Mouse (Mus musculus): ENCODE results near the gene Tmc5. TPM values are rescaled to one million over a fixed set of nuclear protein-coding genes. Genes with fewer than 3 reads are reported as not detected.

The Tmc5 gene
- total and polyA plus RNA-seq, 2 experiments from 2014 or later: 0.22 to 0.66 TPM

GRCm38 (mm10) chr7:118650891-118651290, 53.8 kb downstream of the Tmc5 start:
- Histone ChIP-seq H3K27me3 (ENCODE audit: insufficient read depth, low read length) (no peaks in the 10 kb centered on the region), H3K4me3 (ENCODE audit: low read depth, low read length) (no peak overlapping the region), H3K4me2 (ENCODE audit: low read depth, low read length, poor library complexity, severe bottlenecking) (no peak overlapping the region), H3K9ac (replicated peaks; ENCODE audit: low read length, poor library complexity, severe bottlenecking) (no peak overlapping the region), H3K36me3 (ENCODE audit: insufficient read depth, low read length) (no peaks in the 10 kb centered on the region), H3K27ac (ENCODE audit: low read depth, low read length) (no peak overlapping the region), H3K4me1 (ENCODE audit: insufficient read depth, low read length) (no peaks in the 10 kb centered on the region), H3K9me3 (ENCODE audit: low read length) (no peaks in the 10 kb centered on the region)
- WGBS: 87% methylated on average over 1 of the region's 1 CpGs
- no peak for DNase-seq (ENCODE audit: low spot score)
- ATAC-seq (ENCODE audit: low FRiP score): no peak
- TF ChIP-seq CTCF (IDR thresholded peaks at IDR 0.05): no peak

- no peaks in the 10 kb centered on the region for H3K27me3 ChIP-seq (ENCODE audit: insufficient read depth, low read length)
- no peak overlapping the region for H3K27ac ChIP-seq (ENCODE audit: low read depth, low read length)
- ATAC-seq (ENCODE audit: low FRiP score): no peak
- H3K9me3 ChIP-seq (ENCODE audit: low read length): no peaks in the 10 kb centered on the region
- no peak overlapping the region for H3K4me3 ChIP-seq (ENCODE audit: low read depth, low read length)
- H3K9ac ChIP-seq (replicated peaks; ENCODE audit: low read length, poor library complexity, severe bottlenecking): no peak overlapping the region
- H3K36me3 ChIP-seq (ENCODE audit: insufficient read depth, low read length): no peaks in the 10 kb centered on the region
- DNase-seq (ENCODE audit: low spot score): no peak
- H3K4me1 ChIP-seq (ENCODE audit: insufficient read depth, low read length): no peaks in the 10 kb centered on the region
- H3K4me2 ChIP-seq (ENCODE audit: low read depth, low read length, poor library complexity, severe bottlenecking): no peak overlapping the region
- 79% methylated on average over 6 of the region's 6 CpGs for WGBS
- no peak for TF ChIP-seq CTCF (IDR thresholded peaks at IDR 0.05)
These were observed 55.6 kb downstream of the Tmc5 start for GRCm38 (mm10) chr7:118652572-118653295.

- Histone ChIP-seq H3K27ac (ENCODE audit: low read depth, low read length) (no peak overlapping the region), H3K36me3 (ENCODE audit: insufficient read depth, low read length) (no peaks in the 10 kb centered on the region), H3K27me3 (ENCODE audit: insufficient read depth, low read length) (no peaks in the 10 kb centered on the region), H3K4me3 (ENCODE audit: low read depth, low read length) (no peak overlapping the region), H3K9me3 (ENCODE audit: low read length) (no peaks in the 10 kb centered on the region), H3K9ac (replicated peaks; ENCODE audit: low read length, poor library complexity, severe bottlenecking) (no peak overlapping the region), H3K4me1 (ENCODE audit: insufficient read depth, low read length) (no peaks in the 10 kb centered on the region), H3K4me2 (ENCODE audit: low read depth, low read length, poor library complexity, severe bottlenecking) (no peak overlapping the region)
- ATAC-seq (ENCODE audit: low FRiP score) (no peak), DNase-seq (ENCODE audit: low spot score) (no peak)
- WGBS: 23% methylated on average over 6 of the region's 6 CpGs
- TF ChIP-seq CTCF (IDR thresholded peaks at IDR 0.05): no peak
These were observed 59.6 kb downstream of the Tmc5 start for GRCm38 (mm10) chr7:118656730-118657129.

GRCm38 (mm10) chr7:118667773-118668172, 70.7 kb downstream of the Tmc5 start:
- DNase-seq (ENCODE audit: low spot score) (no peak), ATAC-seq (ENCODE audit: low FRiP score) (no peak)
- no peak overlapping the region for H3K27ac ChIP-seq (ENCODE audit: low read depth, low read length)
- 93% methylated on average over 2 of the region's 2 CpGs for WGBS
- H3K27me3 ChIP-seq (ENCODE audit: insufficient read depth, low read length): no peaks in the 10 kb centered on the region
- no peaks in the 10 kb centered on the region for H3K4me1 ChIP-seq (ENCODE audit: insufficient read depth, low read length)
- no peak overlapping the region for H3K9ac ChIP-seq (replicated peaks; ENCODE audit: low read length, poor library complexity, severe bottlenecking)
- TF ChIP-seq CTCF (IDR thresholded peaks at IDR 0.05): no peak
- H3K4me2 ChIP-seq (ENCODE audit: low read depth, low read length, poor library complexity, severe bottlenecking): no peak overlapping the region
- no peaks in the 10 kb centered on the region for H3K9me3 ChIP-seq (ENCODE audit: low read length)
- no peak overlapping the region for H3K4me3 ChIP-seq (ENCODE audit: low read depth, low read length)
- no peaks in the 10 kb centered on the region for H3K36me3 ChIP-seq (ENCODE audit: insufficient read depth, low read length)

GRCm38 (mm10) chr7:118670142-118670541, 73.0 kb downstream of the Tmc5 start:
- no peak for TF ChIP-seq CTCF (IDR thresholded peaks at IDR 0.05)
- Histone ChIP-seq H3K9ac (replicated peaks; ENCODE audit: low read length, poor library complexity, severe bottlenecking) (no peak overlapping the region), H3K4me3 (ENCODE audit: low read depth, low read length) (no peak overlapping the region), H3K4me2 (ENCODE audit: low read depth, low read length, poor library complexity, severe bottlenecking) (no peak overlapping the region), H3K9me3 (ENCODE audit: low read length) (no peaks in the 10 kb centered on the region), H3K27ac (ENCODE audit: low read depth, low read length) (no peak overlapping the region), H3K36me3 (ENCODE audit: insufficient read depth, low read length) (no peaks in the 10 kb centered on the region), H3K27me3 (ENCODE audit: insufficient read depth, low read length) (no peaks in the 10 kb centered on the region), H3K4me1 (ENCODE audit: insufficient read depth, low read length) (no peaks in the 10 kb centered on the region)
- 74% methylated on average over 4 of the region's 4 CpGs for WGBS
- ATAC-seq (ENCODE audit: low FRiP score): no peak
- DNase-seq (ENCODE audit: low spot score): no peak

- Histone ChIP-seq H3K9ac (replicated peaks; ENCODE audit: low read length, poor library complexity, severe bottlenecking) (no peak overlapping the region), H3K4me1 (ENCODE audit: insufficient read depth, low read length) (no peaks in the 10 kb centered on the region), H3K4me3 (ENCODE audit: low read depth, low read length) (no peak overlapping the region), H3K4me2 (ENCODE audit: low read depth, low read length, poor library complexity, severe bottlenecking) (no peak overlapping the region), H3K27ac (ENCODE audit: low read depth, low read length) (no peak overlapping the region), H3K27me3 (ENCODE audit: insufficient read depth, low read length) (no peaks in the 10 kb centered on the region), H3K9me3 (ENCODE audit: low read length) (no peaks in the 10 kb centered on the region), H3K36me3 (ENCODE audit: insufficient read depth, low read length) (no peaks in the 10 kb centered on the region)
- WGBS: 90% methylated on average over 4 of the region's 4 CpGs
- no peak for TF ChIP-seq CTCF (IDR thresholded peaks at IDR 0.05)
- DNase-seq (ENCODE audit: low spot score): no peak
- no peak for ATAC-seq (ENCODE audit: low FRiP score)
These were observed 79.7 kb downstream of the Tmc5 start for GRCm38 (mm10) chr7:118676826-118677225.
